Mouse (Mus musculus) v-Abl transformed pro-B cells (cell line): ENCODE results near the gene Gm17571.

Experiments
- in situ Hi-C, 2 experiments: fragments of 400-800 bp; cut with MboI; formaldehyde crosslinking; loops; one replicate each; pipeline ENCODE4 v1.15.1; 2025; ENCODE audit not compliant: unreplicated experiment in 2 of 2

Gm17571 gene

GRCm38 (mm10) chr9:13446703-13447285 lies at the start of gene Gm17571:
Gm17571 (minus strand) TSS chr9:13446753.
- in situ Hi-C loops: no loop called here

GRCm38 (mm10) chr9:13495530-13495929 lies 49.0 kb upstream of the Gm17571 start:
- in situ Hi-C loops: no loop called here

GRCm38 (mm10) chr9:13493746-13494145 lies 47.2 kb upstream of the Gm17571 start:
- in situ Hi-C loops: no loop called here

- in situ Hi-C loops: no loop called here
Observed at GRCm38 (mm10) chr9:13492807-13493206, 46.3 kb upstream of the Gm17571 start.

GRCm38 (mm10) chr9:13491854-13492620 lies 45.5 kb upstream of the Gm17571 start:
- in situ Hi-C loops: no loop called here

- in situ Hi-C loops: no loop called here
Observed at GRCm38 (mm10) chr9:13491107-13491506, 44.6 kb upstream of the Gm17571 start.

GRCm38 (mm10) chr9:13485914-13486313 lies 39.4 kb upstream of the Gm17571 start:
- in situ Hi-C loops: no loop called here

GRCm38 (mm10) chr9:13484267-13485240 lies 38.0 kb upstream of the Gm17571 start:
- in situ Hi-C loops: no loop called here

- in situ Hi-C loops: no loop called here
Observed at GRCm38 (mm10) chr9:13483199-13484068, 36.9 kb upstream of the Gm17571 start.

GRCm38 (mm10) chr9:13479275-13479674 lies 32.7 kb upstream of the Gm17571 start:
- in situ Hi-C loops: no loop called here

GRCm38 (mm10) chr9:13474951-13475350 lies 28.4 kb upstream of the Gm17571 start:
- in situ Hi-C loops: no loop called here

GRCm38 (mm10) chr9:13470013-13470412 lies 23.5 kb upstream of the Gm17571 start:
- in situ Hi-C loops: no loop called here

- in situ Hi-C loops: loop anchor here in 1 of 2 experiments (5.0 to 10.0 kb wide), 2 partner anchors 119 to 224 kb away; partner anchors contain the start of genes Ccdc82 and Jrkl
Observed at GRCm38 (mm10) chr9:13468778-13469177, 22.2 kb upstream of the Gm17571 start.

- in situ Hi-C loops: loop anchor here in 1 of 2 experiments (5.0 to 10.0 kb wide), 2 partner anchors 120 to 223 kb away; partner anchors contain the start of genes Ccdc82 and Jrkl
Observed at GRCm38 (mm10) chr9:13467745-13468144, 21.2 kb upstream of the Gm17571 start.

GRCm38 (mm10) chr9:13466816-13467215 lies 20.3 kb upstream of the Gm17571 start:
- in situ Hi-C loops: loop anchor here in 1 of 2 experiments (5.0 to 10.0 kb wide), 2 partner anchors 120 to 222 kb away; partner anchors contain the start of genes Ccdc82 and Jrkl

- in situ Hi-C loops: loop anchor here in 1 of 2 experiments (5.0 to 10.0 kb wide), 2 partner anchors 121 to 222 kb away; partner anchors contain the start of genes Ccdc82 and Jrkl
Observed at GRCm38 (mm10) chr9:13466351-13466750, 19.8 kb upstream of the Gm17571 start.

- in situ Hi-C loops: loop anchor here in 1 of 2 experiments (5.0 to 10.0 kb wide), 2 partner anchors 122 to 221 kb away; partner anchors contain the start of genes Ccdc82 and Jrkl
Observed at GRCm38 (mm10) chr9:13465358-13466020, 18.9 kb upstream of the Gm17571 start.

GRCm38 (mm10) chr9:13460926-13461325 lies 14.4 kb upstream of the Gm17571 start:
- in situ Hi-C loops: loop anchor here in 1 of 2 experiments (10.0 kb wide), 1 partner anchor 216 kb away; the partner anchor contains the start of genes Ccdc82 and Jrkl

GRCm38 (mm10) chr9:13460012-13460411 lies 13.5 kb upstream of the Gm17571 start:
- in situ Hi-C loops: loop anchor here in 1 of 2 experiments (10.0 kb wide), 1 partner anchor 215 kb away; the partner anchor contains the start of genes Ccdc82 and Jrkl
